Mouse (Mus musculus): ENCODE measurements at regions not wholly inside any gene's neighbourhood (a gene's known extent, or its start where the extent isn't known, plus 50 kb on each side); places are given as distances from the start of the nearest gene placed in this dataset.

DNA sequence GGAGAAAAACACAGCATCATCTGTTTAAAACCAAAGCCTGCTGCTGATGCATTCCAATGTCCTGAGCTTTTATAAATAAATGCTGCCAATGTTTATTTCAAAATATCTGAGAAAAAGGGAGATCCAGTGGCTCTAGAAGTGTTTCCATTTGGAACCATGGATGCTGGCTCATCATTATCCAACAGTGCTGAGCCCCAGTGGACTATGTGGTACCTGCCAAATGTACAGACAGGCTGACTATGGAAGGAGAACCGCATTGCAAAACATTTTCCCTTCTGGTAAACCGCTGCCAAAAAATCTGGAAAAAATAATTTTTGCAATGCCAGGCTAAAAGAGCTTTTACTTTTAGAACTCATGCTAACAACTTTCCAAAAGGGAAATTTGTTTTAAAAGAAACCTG is 696.6 kb upstream of the Tbl1xr1 start:
- DNase-seq (ENCODE audit: extremely low spot score in 1 of 2, low spot score in 1 of 2): no peak

DNA sequence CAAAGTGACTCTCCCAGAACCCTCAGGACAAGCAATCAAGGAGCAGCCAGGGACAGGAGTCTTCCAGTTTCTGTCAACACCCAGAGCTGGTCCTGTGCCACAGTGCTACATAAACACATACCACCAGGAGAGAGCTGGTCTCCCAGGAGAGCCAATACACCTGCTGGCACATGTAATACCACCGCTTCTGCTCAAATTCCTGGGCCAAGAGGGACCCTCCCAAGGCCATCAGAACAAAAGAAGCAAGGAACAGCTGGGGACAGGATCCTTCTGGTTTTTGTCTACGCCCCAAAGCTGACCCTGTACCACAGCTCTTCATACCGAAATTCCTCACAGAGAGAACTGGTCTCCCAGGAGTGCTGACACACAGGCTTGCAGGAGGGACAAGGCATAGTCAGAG is 695.4 kb upstream of the Tbl1xr1 start:
- no peak for DNase-seq (ENCODE audit: extremely low spot score in 1 of 2, low spot score in 1 of 2)

DNA sequence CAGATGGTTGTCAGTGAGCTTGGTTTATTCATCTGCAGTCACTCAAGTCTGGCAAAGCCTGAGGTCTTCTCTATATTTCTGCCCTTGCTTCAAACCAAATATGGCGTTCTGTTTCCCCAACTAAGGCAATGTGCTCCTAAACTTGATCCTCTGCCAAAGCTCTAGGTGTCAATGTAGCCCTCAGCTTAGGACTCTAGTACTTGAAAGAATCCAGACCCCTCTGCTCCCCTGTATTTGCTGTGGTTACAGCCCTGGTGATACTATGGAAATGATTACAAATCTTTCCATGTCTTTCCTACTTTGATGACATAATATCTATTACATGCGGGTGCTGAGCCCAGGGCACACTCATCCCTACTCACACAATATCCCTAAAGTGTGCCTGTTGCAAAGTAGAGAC is 672.9 kb upstream of the Tbl1xr1 start:
- no peak for DNase-seq (ENCODE audit: extremely low spot score in 1 of 2, low spot score in 1 of 2)

DNA sequence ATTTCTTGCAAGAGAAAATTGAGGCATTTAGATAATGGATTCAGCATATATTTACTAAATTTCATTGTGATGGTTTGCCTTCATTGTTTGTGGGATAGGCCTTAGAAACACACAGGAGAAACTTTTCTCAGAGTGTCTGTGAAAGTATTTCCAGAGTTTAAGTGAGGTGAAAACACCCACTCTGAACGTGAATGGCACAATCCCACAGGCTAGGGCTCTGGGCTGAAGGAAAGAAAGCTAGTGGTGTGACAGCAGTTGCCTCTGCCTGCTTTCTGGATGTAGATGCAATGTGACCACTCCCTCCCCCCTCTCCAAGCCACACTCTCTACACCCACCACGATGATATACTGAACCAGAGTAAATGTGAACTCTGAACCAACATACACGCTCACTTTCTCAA is 672.4 kb upstream of the Tbl1xr1 start:
- DNase-seq (ENCODE audit: extremely low spot score in 1 of 2, low spot score in 1 of 2): no peak

DNA sequence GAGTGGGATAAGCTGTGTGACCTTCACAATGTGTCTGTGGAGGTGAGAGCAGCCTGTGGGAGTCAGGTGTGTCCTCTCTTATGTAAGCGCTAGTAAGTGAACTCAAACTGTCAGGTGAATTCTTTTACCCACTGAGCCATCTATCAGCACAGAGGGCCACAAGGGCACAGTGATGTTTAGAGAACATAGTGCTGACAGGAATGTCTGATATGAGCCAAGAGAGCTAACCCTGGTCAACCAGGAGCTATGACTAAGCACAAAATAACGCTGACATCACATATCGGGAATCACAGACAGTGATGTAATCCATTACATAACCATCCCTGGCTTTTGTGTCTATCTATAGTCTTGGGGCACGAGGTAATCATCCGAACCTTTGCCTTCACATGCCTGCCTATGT is 669.4 kb upstream of the Tbl1xr1 start:
- no peak for DNase-seq (ENCODE audit: extremely low spot score in 1 of 2, low spot score in 1 of 2)

DNA sequence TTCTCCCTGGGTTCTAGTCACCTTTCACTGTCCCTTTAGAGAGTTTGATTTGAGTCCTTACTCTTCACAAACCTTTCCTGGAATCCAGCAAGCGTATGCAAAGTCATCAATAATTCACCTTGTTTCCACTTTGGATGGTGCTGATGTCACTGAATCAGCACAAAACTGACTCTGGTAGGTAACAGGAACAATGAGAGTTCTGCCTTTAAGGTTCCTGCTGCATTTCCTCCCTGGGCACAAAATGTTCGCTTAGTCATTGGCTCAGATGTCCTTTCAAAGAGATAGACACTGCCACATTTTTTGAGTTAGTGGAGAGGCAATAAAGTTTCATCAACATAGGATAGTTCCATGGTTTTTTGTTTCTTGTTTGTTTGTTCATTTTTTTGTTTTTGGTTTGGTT is 664.4 kb upstream of the Tbl1xr1 start:
- no peak for DNase-seq (ENCODE audit: extremely low spot score in 1 of 2, low spot score in 1 of 2)

DNA sequence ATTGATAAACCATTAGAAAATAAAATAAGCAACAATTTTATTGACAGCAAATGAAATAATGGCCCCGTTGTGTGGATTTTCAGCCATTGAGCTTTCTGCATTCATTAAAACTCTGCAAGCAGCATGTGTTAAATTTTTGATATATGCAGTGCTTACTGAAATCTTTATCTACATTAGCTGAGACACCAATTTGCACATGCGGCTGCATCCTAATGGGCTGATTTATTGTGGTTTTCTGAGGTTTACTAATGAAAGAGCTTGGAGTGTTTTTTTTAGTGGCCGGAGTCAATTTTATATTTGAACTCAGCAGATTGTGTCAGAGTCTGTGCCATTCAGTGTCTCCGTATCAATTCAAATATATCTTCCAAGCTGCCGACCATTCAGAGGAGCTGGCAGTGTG is 653.3 kb upstream of the Tbl1xr1 start:
- no peak for DNase-seq (ENCODE audit: extremely low spot score in 1 of 2, low spot score in 1 of 2)

DNA sequence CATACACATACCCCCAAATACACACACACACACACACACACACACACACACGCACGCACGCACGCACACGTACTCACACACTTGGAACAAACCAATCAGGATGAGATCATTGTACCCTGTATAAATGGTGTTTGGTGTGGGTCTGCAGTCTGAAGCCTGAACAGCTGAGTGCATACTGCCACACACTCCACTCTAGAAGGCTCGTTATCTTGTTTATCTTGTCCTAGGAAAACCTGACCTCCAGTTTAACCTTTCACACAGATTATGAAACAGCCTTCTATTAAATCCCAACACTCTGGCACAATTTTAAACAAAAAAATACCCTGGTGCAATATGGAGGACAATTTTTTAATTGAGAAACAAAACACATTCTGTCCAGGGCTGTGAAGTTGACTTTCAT is 649.9 kb upstream of the Tbl1xr1 start:
- no peak for DNase-seq (ENCODE audit: extremely low spot score in 1 of 2, low spot score in 1 of 2)

DNA sequence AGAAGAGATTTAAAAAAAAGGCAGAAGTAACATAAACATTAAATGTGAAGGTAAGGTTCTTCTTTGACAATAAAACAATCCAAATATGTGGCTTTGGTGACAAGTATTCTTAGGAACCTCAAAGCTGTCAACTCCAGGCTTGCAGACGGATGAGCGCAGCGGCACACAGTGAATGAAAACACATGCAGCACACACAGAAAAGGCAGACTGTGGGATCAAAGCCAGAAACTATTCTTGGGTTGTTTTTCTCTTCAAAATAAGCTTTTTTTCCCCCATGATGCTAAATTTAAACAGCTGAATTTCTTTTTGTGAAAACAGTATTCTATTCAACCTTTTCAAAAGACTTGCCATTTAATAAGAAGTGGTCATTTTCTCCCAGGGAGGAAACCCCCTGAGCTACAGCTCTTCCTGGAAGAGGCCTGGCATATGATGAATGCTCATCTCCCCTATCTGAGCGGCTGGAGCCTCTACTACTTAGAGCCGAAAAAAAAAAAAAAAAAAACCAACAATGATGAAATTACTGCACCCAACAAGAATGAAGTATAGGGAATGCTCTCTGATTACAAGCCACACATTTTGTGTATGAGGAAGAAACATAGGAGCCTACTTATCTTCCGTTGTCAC is 648.9 kb upstream of the Tbl1xr1 start:
- DNase-seq (ENCODE audit: extremely low spot score in 1 of 2, low spot score in 1 of 2): no peak

DNA sequence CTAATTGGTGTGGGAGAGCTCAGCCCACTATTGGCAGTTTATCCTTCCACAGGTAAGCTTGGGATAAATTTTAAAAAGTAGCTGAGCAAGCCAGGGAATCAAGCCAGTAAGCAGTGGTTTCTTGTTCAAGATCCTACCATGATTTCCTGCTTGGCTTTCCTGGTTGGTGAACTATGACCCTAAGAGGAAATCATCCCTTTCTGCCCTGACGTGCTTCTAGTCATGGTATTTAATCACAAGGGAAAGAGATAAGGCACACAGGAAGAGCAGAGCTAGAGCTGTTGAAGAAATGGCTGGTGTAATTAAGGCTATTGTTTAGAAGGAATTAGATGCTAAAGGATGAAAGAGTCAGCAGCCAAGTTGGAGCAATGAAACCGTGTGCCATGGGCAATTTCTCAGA is 648.3 kb upstream of the Tbl1xr1 start:
- no peak for DNase-seq (ENCODE audit: extremely low spot score in 1 of 2, low spot score in 1 of 2)

DNA sequence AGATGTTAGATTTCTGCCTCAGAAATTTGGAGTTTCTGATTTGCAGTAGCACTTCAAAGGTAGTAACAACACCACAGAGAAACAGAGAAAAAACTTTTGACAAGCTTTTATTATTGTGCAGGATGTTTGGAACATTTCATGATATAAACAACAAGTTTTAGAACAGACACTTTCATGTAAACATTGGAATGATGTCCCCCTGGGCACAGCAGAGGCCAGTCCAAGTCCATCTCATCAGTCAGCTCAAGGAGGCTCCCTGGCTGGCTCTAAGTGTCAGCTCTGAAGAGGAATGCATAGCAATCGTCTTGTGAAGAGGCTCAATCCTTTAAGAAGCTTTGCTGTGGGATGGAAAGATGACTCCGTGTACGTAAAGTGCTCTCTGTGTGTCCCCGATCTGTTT is 612.2 kb upstream of the Tbl1xr1 start:
- DNase-seq (ENCODE audit: extremely low spot score in 1 of 2, low spot score in 1 of 2): no peak

DNA sequence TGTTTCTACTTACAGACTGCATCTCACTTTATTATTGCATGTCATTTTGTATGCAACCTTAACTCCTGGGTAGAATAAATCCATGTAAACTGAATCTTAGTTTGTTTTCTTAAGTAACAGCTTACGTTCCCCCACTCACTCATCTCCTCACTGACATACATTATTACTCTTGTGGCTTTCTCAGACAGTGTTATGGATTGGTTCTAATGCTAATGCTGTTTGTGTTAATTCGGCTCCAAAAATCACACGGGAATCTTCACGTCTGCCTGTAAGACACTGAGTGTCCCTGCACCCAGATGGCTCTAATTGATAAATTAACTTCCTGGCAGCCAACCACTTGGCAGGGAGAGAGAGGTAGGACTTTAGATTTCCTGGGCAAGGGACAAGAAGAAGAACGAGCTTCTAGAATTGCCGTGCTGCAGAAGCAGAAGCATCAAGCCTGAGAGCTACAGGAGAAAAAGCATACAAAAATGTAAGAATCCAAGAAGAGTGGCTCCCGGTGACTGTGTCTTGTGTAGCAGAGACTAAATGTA is 610.3 kb upstream of the Tbl1xr1 start:
- DNase-seq (ENCODE audit: extremely low spot score in 1 of 2, low spot score in 1 of 2): no peak

DNA sequence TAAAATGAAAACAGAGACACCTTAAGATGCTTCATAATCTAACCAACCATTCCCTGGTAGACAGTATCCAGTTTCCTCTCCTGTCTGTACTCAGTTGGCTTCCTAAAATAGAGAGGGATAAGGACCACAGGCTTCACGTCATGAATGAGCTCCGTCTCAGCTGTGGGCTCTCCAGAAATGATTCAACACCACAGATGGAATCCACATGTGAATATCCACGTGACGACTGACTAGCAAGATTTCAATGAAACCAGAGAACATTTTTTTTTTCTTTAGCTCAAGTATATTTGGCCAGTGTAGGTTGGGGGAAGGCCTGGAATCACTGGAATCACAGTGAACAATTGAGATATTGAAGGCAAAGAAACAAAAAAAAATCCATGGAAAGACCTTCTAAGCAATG is 599.1 kb upstream of the Tbl1xr1 start:
- DNase-seq (ENCODE audit: extremely low spot score in 1 of 2, low spot score in 1 of 2): no peak

DNA sequence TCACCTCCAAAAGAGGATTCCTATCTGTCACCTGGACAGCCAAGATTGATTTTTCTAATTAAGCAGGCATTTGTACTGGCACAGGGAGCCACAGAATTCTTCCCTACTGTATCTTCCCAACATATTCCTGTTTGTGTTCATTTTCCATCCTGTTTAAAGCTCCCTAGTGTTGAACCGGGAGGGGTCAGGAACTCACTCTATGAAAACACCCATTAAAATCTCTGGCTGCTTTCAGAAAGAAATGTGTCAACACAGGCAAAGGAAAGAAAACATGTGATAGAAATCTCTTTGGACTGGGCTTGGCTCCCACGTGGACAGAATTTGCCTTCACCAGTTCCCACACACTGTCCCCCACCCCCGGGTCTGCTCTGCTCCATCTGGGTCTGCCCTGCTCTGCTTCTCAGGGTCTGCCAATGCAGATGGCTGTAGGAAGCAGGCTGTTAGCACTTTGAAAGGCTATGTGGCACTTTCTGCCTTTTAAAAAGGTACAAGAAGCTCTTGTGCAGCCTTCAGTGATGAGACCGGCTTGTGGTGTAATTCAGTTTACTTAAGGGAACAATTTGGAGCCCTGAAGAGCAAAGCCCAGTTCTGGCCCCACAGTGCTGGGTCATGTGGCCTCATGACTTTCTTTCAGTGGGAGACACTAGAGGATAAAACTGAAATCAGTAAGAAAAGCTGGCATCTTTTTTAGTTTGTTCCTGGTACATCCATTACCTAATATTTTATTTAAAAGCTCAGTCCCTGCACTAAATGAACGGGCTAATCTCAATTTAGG is 597.2 kb upstream of the Tbl1xr1 start:
- DNase-seq (ENCODE audit: extremely low spot score in 1 of 2, low spot score in 1 of 2): peak in 1 of 2 experiments; percentile 31

DNA sequence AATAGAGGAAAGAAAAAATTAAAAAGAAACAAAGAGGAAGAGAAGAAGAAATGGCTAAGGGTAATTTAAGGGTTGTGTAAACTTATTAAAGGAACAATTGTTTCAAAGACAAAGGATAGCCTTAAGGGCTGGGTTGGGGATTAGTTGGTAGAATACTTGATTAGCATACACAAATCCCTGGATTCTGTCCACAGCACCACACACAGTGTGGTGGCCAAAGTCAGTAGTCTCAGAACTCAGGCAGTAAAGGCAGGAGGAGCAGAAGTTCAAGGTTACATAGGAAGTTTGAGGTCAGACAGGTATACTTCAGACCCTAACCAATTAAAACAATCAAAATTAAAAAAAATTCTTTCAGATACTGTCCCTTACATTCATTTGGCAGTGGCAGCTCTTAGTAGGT is 596.6 kb upstream of the Tbl1xr1 start:
- no peak for DNase-seq (ENCODE audit: extremely low spot score in 1 of 2, low spot score in 1 of 2)

DNA sequence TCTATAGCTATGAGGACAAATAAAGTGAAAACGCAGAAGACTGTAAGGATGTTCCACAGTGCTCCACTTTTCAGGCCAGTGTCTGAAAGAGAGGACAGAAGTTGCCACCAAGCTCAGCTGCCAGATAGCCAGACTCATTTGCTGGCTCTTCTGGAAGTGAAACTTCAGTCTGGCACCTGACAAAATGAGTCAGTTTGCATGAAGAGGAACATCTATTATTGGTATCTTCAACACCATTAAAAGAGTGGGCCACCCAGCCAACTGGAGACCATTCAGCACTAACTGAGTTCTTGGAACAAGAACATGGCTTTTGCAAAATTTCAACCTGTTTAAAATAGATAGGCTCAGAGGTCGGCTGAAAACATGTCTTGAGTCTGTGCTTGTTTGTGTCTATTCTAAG is 592.4 kb upstream of the Tbl1xr1 start:
- no peak for DNase-seq (ENCODE audit: extremely low spot score in 1 of 2, low spot score in 1 of 2)

DNA sequence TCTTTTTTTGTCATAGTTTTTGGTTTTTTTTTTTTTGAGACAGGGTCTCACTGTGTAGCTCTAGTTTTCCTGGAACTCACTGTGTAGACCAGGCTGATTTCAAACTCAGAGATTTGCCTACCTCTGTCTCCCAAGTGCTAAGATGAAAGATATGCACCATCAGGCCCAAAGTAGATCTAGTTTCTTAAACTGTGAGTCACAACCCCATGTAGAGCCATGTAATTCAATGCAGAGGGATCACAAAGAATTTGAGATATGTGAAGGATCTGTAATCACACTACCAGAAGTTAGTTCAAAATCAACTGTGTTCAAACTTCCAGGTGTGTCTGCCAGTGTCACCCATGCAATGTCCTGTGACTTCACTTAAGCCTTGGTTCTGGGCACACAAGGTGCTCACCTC is 591.0 kb upstream of the Tbl1xr1 start:
- DNase-seq (ENCODE audit: extremely low spot score in 1 of 2, low spot score in 1 of 2): no peak

DNA sequence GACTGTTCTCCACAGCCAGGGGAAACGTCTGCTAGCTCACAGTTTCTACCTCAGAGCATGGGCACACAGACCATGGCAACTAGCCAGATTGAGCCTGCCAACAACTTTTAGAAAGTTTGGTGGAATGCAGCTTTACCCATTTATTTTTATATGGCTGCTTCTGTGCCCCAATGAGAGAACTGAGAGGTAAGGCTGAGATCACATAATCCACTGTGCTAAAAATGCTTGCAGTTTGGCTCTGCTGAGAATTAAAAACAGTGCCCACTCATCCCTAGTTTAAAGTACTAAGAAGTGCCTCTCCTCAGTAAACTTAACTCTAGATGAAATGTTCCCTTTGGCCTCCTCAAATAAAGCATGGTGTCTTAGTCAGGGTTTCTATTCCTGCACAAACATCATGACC is 586.9 kb upstream of the Tbl1xr1 start:
- no peak for DNase-seq (ENCODE audit: extremely low spot score in 1 of 2, low spot score in 1 of 2)

DNA sequence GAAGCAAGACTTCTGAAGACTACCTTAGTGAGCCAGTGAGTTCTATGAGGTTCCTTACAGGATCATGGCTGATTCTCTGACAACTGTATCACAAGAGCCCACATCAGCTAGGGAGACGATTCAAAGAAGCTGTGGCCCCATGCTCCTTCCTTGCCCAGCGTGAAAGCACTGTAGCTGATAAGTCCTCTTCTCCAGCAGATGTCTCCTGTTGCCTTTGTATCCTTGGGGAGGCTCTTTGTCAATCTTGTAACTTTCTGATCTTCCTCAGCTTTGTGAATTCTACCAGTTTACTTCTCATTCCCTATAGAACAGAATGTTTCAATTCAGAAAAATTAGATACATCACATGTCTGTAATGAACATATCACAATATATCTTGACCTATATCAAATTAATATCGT is 584.0 kb upstream of the Tbl1xr1 start:
- DNase-seq (ENCODE audit: extremely low spot score in 1 of 2, low spot score in 1 of 2): no peak

DNA sequence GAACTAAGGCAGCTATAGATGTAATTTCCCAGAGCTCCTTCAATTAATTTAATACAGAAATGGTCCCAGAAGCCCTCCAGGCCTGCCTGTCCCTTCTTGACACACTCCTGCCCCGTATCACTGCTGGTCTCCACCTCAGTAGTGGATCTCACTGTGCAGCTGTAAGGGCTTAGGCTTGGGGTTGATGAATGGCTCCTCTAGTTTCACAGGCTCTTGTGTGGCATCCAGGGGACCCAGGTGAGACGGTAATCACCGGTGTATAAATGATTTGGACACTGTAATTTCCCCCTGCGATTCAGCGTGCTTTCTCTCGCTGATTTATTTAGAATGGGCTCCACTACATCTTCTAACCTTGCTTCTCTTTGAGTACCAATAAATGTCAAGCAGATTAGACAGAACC is 583.1 kb upstream of the Tbl1xr1 start:
- no peak for DNase-seq (ENCODE audit: extremely low spot score in 1 of 2, low spot score in 1 of 2)

DNA sequence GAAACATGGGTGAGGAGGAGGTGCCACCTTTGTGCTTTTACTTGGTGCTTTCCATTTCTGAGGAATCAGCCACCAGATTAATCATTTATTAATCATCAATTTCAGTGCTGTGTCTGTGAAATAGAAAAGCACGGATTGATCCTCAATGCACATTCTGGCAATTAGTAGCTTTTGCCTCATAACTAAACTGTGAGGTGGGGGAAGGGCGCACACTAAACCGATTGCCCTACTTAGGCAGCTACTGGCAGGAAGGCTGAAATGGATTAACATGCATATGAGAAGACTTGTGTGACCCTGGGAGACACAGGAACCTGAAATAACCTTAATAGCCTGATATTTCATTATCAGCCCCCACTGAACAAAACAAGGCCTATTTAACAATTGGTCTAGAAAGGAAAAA is 581.5 kb upstream of the Tbl1xr1 start:
- peak in 1 of 2 experiments; percentile 37 for DNase-seq (ENCODE audit: extremely low spot score in 1 of 2, low spot score in 1 of 2)

DNA sequence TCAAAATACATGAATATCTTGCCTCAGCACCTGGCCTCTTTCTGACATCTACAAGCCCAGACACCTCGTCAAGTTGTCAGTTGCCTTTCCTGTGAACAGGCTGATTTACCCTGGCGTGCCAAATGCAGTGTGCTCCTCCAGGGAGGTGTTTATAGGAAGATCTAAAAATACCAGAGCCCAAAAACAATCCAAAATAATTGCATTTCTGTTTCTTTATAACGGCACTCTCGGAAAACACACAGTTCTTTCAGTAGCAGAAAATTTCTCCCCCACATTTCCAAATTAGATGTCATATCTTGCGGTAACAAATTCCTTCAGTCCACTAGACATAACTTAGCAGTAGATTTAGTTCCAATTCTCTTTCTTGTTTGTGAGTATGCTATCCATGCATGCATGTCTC is 580.8 kb upstream of the Tbl1xr1 start:
- DNase-seq (ENCODE audit: extremely low spot score in 1 of 2, low spot score in 1 of 2): no peak
